Mouse (Mus musculus): ENCODE measurements at regions not wholly inside any gene's neighbourhood (a gene's known extent, or its start where the extent isn't known, plus 50 kb on each side); places are given as distances from the start of the nearest gene placed in this dataset.
A peak's percentile ranks its signal among the peaks of the same experiment; 100 is the strongest.

- Histone ChIP-seq H3K27me3 (replicated peaks; ENCODE audit: control insufficient read depth, insufficient read depth, low read length) (no peaks in the 10 kb centered on the region), H3K4me3 (replicated peaks; ENCODE audit: low read length) (no peak overlapping the region), H3K27ac (ENCODE audit: low read length) (no peak overlapping the region), H3K4me1 (replicated peaks; ENCODE audit: control insufficient read depth, insufficient read depth, low read length) (no peaks in the 10 kb centered on the region), H3K9me3 (ENCODE audit: control insufficient read depth, low read length) (no peaks in the 10 kb centered on the region), H3K9ac (replicated peaks; ENCODE audit: low read depth, low read length) (no peak overlapping the region), H3K36me3 (ENCODE audit: control insufficient read depth, insufficient read depth) (no peaks in the 10 kb centered on the region), H3K4me2 (ENCODE audit: low read length) (no peak overlapping the region)
- no peak for ATAC-seq
- 97% methylated on average over 9 of the region's 9 CpGs for WGBS
Measured at GRCm38 (mm10) chr15:31880479-31880878, 278.8 kb downstream of the Fam173b start.

- Histone ChIP-seq H3K9me3 (ENCODE audit: control insufficient read depth, low read length) (no peaks in the 10 kb centered on the region), H3K27ac (ENCODE audit: low read length) (no peak overlapping the region), H3K4me3 (replicated peaks; ENCODE audit: low read length) (no peak overlapping the region), H3K4me1 (replicated peaks; ENCODE audit: control insufficient read depth, insufficient read depth, low read length) (no peaks in the 10 kb centered on the region), H3K9ac (replicated peaks; ENCODE audit: low read depth, low read length) (no peak overlapping the region), H3K27me3 (replicated peaks; ENCODE audit: control insufficient read depth, insufficient read depth, low read length) (no peaks in the 10 kb centered on the region), H3K36me3 (ENCODE audit: control insufficient read depth, insufficient read depth) (no peaks in the 10 kb centered on the region), H3K4me2 (ENCODE audit: low read length) (no peak overlapping the region)
- ATAC-seq = no peak
- 72% methylated on average over 5 of the region's 5 CpGs for WGBS
Measured at GRCm38 (mm10) chr15:31882331-31882730, 280.7 kb downstream of the Fam173b start.

GRCm38 (mm10) chr15:31883516-31883915 is 281.9 kb downstream of the Fam173b start:
- WGBS = 75% methylated on average over 9 of the region's 9 CpGs
- H3K4me3 ChIP-seq (replicated peaks; ENCODE audit: low read length) = no peak overlapping the region
- no peaks in the 10 kb centered on the region for H3K36me3 ChIP-seq (ENCODE audit: control insufficient read depth, insufficient read depth)
- no peaks in the 10 kb centered on the region for H3K27me3 ChIP-seq (replicated peaks; ENCODE audit: control insufficient read depth, insufficient read depth, low read length)
- no peak for ATAC-seq
- no peak overlapping the region for H3K9ac ChIP-seq (replicated peaks; ENCODE audit: low read depth, low read length)
- no peak overlapping the region for H3K27ac ChIP-seq (ENCODE audit: low read length)
- no peaks in the 10 kb centered on the region for H3K4me1 ChIP-seq (replicated peaks; ENCODE audit: control insufficient read depth, insufficient read depth, low read length)
- no peak overlapping the region for H3K4me2 ChIP-seq (ENCODE audit: low read length)
- no peaks in the 10 kb centered on the region for H3K9me3 ChIP-seq (ENCODE audit: control insufficient read depth, low read length)

GRCm38 (mm10) chr15:31898904-31899650 is 278.0 kb upstream of the Tas2r119 start:
- no peak overlapping the region for H3K4me2 ChIP-seq (ENCODE audit: low read length)
- no peak overlapping the region for H3K4me3 ChIP-seq (replicated peaks; ENCODE audit: low read length)
- H3K27ac ChIP-seq (ENCODE audit: low read length) = no peak overlapping the region
- WGBS = 9% methylated on average over 13 of the region's 13 CpGs
- peak; percentile 77 for ATAC-seq
- peaks cover 7% of the 10 kb centered on the region; the same call in 1 of the 2 replicates for H3K4me1 ChIP-seq (replicated peaks; ENCODE audit: control insufficient read depth, insufficient read depth, low read length)
- H3K9ac ChIP-seq (replicated peaks; ENCODE audit: low read depth, low read length) = no peak overlapping the region
- H3K36me3 ChIP-seq (ENCODE audit: control insufficient read depth, insufficient read depth) = no peaks in the 10 kb centered on the region
- no peaks in the 10 kb centered on the region for H3K27me3 ChIP-seq (replicated peaks; ENCODE audit: control insufficient read depth, insufficient read depth, low read length)
- no peaks in the 10 kb centered on the region for H3K9me3 ChIP-seq (ENCODE audit: control insufficient read depth, low read length)

- Histone ChIP-seq H3K27me3 (replicated peaks; ENCODE audit: control insufficient read depth, insufficient read depth, low read length) (no peaks in the 10 kb centered on the region), H3K4me2 (ENCODE audit: low read length) (no peak overlapping the region), H3K9ac (replicated peaks; ENCODE audit: low read depth, low read length) (no peak overlapping the region), H3K36me3 (ENCODE audit: control insufficient read depth, insufficient read depth) (no peaks in the 10 kb centered on the region), H3K27ac (ENCODE audit: low read length) (no peak overlapping the region), H3K9me3 (ENCODE audit: control insufficient read depth, low read length) (no peaks in the 10 kb centered on the region), H3K4me1 (replicated peaks; ENCODE audit: control insufficient read depth, insufficient read depth, low read length) (peaks cover 7% of the 10 kb centered on the region; the same call in 1 of the 2 replicates), H3K4me3 (replicated peaks; ENCODE audit: low read length) (no peak overlapping the region)
- WGBS = 72% methylated on average over 4 of the region's 4 CpGs
- ATAC-seq = no peak
Measured at GRCm38 (mm10) chr15:31900325-31900724, 276.8 kb upstream of the Tas2r119 start.

GRCm38 (mm10) chr15:31908432-31908831 is 268.7 kb upstream of the Tas2r119 start:
- no peaks in the 10 kb centered on the region for H3K27me3 ChIP-seq (replicated peaks; ENCODE audit: control insufficient read depth, insufficient read depth, low read length)
- WGBS = 90% methylated on average over 9 of the region's 9 CpGs

GRCm38 (mm10) chr15:31911978-31912377 is 265.1 kb upstream of the Tas2r119 start:
- Histone ChIP-seq H3K4me1 (replicated peaks; ENCODE audit: control insufficient read depth, insufficient read depth, low read length) (no peaks in the 10 kb centered on the region), H3K4me3 (replicated peaks; ENCODE audit: low read length) (no peak overlapping the region), H3K9ac (replicated peaks; ENCODE audit: low read depth, low read length) (no peak overlapping the region), H3K27ac (ENCODE audit: low read length) (no peak overlapping the region), H3K36me3 (ENCODE audit: control insufficient read depth, insufficient read depth) (no peaks in the 10 kb centered on the region), H3K27me3 (replicated peaks; ENCODE audit: control insufficient read depth, insufficient read depth, low read length) (no peaks in the 10 kb centered on the region), H3K9me3 (ENCODE audit: control insufficient read depth, low read length) (no peaks in the 10 kb centered on the region), H3K4me2 (ENCODE audit: low read length) (no peak overlapping the region)
- ATAC-seq = no peak
- 92% methylated on average over 3 of the region's 3 CpGs for WGBS

More at GRCm38 (mm10) chr15:31908432-31908831, 268.7 kb upstream of the Tas2r119 start:
- no peak overlapping the region for H3K27ac ChIP-seq (ENCODE audit: low read length)
- H3K9ac ChIP-seq (replicated peaks; ENCODE audit: low read depth, low read length) = no peak overlapping the region
- ATAC-seq = no peak
- H3K4me1 ChIP-seq (replicated peaks; ENCODE audit: control insufficient read depth, insufficient read depth, low read length) = no peaks in the 10 kb centered on the region
- no peaks in the 10 kb centered on the region for H3K36me3 ChIP-seq (ENCODE audit: control insufficient read depth, insufficient read depth)
- H3K4me3 ChIP-seq (replicated peaks; ENCODE audit: low read length) = no peak overlapping the region
- no peaks in the 10 kb centered on the region for H3K9me3 ChIP-seq (ENCODE audit: control insufficient read depth, low read length)
- no peak overlapping the region for H3K4me2 ChIP-seq (ENCODE audit: low read length)

GRCm38 (mm10) chr15:31921485-31921884 is 255.6 kb upstream of the Tas2r119 start:
- Histone ChIP-seq H3K4me3 (replicated peaks; ENCODE audit: low read length) (no peak overlapping the region), H3K9me3 (ENCODE audit: control insufficient read depth, low read length) (peaks cover 2% of the 10 kb centered on the region; the same call in 1 of the 2 replicates), H3K4me1 (replicated peaks; ENCODE audit: control insufficient read depth, insufficient read depth, low read length) (no peaks in the 10 kb centered on the region), H3K36me3 (ENCODE audit: control insufficient read depth, insufficient read depth) (no peaks in the 10 kb centered on the region), H3K27ac (ENCODE audit: low read length) (no peak overlapping the region), H3K27me3 (replicated peaks; ENCODE audit: control insufficient read depth, insufficient read depth, low read length) (no peaks in the 10 kb centered on the region), H3K4me2 (ENCODE audit: low read length) (no peak overlapping the region), H3K9ac (replicated peaks; ENCODE audit: low read depth, low read length) (no peak overlapping the region)
- ATAC-seq = no peak
- WGBS = 69% methylated on average over 3 of the region's 3 CpGs

- 83% methylated on average over 4 of the region's 4 CpGs for WGBS
- Histone ChIP-seq H3K27ac (ENCODE audit: low read length) (no peak overlapping the region), H3K36me3 (ENCODE audit: control insufficient read depth, insufficient read depth) (no peaks in the 10 kb centered on the region), H3K4me2 (ENCODE audit: low read length) (no peak overlapping the region), H3K9me3 (ENCODE audit: control insufficient read depth, low read length) (no peaks in the 10 kb centered on the region), H3K9ac (replicated peaks; ENCODE audit: low read depth, low read length) (no peak overlapping the region), H3K4me1 (replicated peaks; ENCODE audit: control insufficient read depth, insufficient read depth, low read length) (no peaks in the 10 kb centered on the region), H3K27me3 (replicated peaks; ENCODE audit: control insufficient read depth, insufficient read depth, low read length) (no peaks in the 10 kb centered on the region), H3K4me3 (replicated peaks; ENCODE audit: low read length) (no peak overlapping the region)
- ATAC-seq = 0 out of 2 replicates have a peak, but pooled peaks have one; percentile 23
Measured at GRCm38 (mm10) chr15:31960301-31960700, 216.8 kb upstream of the Tas2r119 start.

Measured in forebrain, embryonic 16.5 days (tissue).